Mouse (Mus musculus) lung, postnatal 0 days (tissue): ENCODE data around the gene Ccdc191.

Source experiments
- CTCF ChIP-seq: IDR thresholded peaks from 2 replicates; pipeline ENCODE4 v1.5.1; 2016; ENCODE audit warnings: antibody characterized with exemption, mild to moderate bottlenecking
- EP300 ChIP-seq: IDR thresholded peaks from 2 replicates; pipeline ENCODE4 v1.6.1; 2016; ENCODE audit warnings: antibody characterized with exemption, mild to moderate bottlenecking, control low read depth

- TF ChIP-seq CTCF (no peak), EP300 (no peak)
Measured at GRCm38 (mm10) chr16:43963780-43964179, 74.2 kb downstream of the Ccdc191 start.
